Mouse (Mus musculus): ENCODE data around the gene Nfil3.

Nfil3 gene

GRCm38 (mm10) chr13:52929209-52930171 is 51.4 kb downstream of the Nfil3 start, which contains the start of gene Auh:
Auh (minus strand) TSS chr13:52929681.
- DNase-seq, result peak; percentile 86

GRCm38 (mm10) chr13:52928392-52928791 is 52.5 kb downstream of the Nfil3 start:
- DNase-seq, result no peak

- no peak for DNase-seq
These were observed 56.4 kb downstream of the Nfil3 start for GRCm38 (mm10) chr13:52924457-52924856.

- DNase-seq, result no peak
These were observed 58.9 kb downstream of the Nfil3 start for GRCm38 (mm10) chr13:52921966-52922365.

- no peak for DNase-seq
These were observed 59.6 kb downstream of the Nfil3 start for GRCm38 (mm10) chr13:52921065-52921825.

- no peak for DNase-seq
These were observed 61.0 kb downstream of the Nfil3 start for GRCm38 (mm10) chr13:52919790-52920352.

- DNase-seq, result no peak
These were observed 62.5 kb downstream of the Nfil3 start for GRCm38 (mm10) chr13:52918333-52918732.

Measured in right cerebral cortex, postnatal 4 days (tissue).